Mouse (Mus musculus): ENCODE measurements around the gene Glt28d2. TPM values are rescaled to one million over a fixed set of nuclear protein-coding genes. Genes with fewer than 3 reads are reported as not detected.
A peak's percentile ranks its signal among the peaks of the same experiment; 100 is the strongest.
"Not testable (repeated sequence)": the region's sequence is repeated elsewhere in the genome, so short reads cannot be mapped to it uniquely, and the experiment has no call there.

The Glt28d2 gene
- 1 to 10 TPM; 4.9 to 6.8 TPM for total RNA-seq (2021)

- intact Hi-C loops (cut with DNase I): loop anchor here (2.0 to 5.0 kb wide), 2 partner anchors 27 to 60 kb away; no protein-coding TSS in a partner anchor
- DNase-seq: peak; percentile 86 to 88
Observed at GRCm38 (mm10) chr3:85887239-85887827, at the start of gene Glt28d2, which contains the start of gene Gm37240. Glt28d2 (minus strand) TSS chr3:85887516. Gm37240 (minus strand) TSS chr3:85887518.

GRCm38 (mm10) chr3:85933586-85933985 lies 46.3 kb upstream of the Glt28d2 start:
- DNase-seq: no peak
- intact Hi-C loops (cut with DNase I): no loop called here

GRCm38 (mm10) chr3:85931859-85932258 lies 44.5 kb upstream of the Glt28d2 start:
- intact Hi-C loops (cut with DNase I): no loop called here
- DNase-seq: no peak

GRCm38 (mm10) chr3:85930671-85931255 lies 43.4 kb upstream of the Glt28d2 start:
- no peak for DNase-seq

DNA sequence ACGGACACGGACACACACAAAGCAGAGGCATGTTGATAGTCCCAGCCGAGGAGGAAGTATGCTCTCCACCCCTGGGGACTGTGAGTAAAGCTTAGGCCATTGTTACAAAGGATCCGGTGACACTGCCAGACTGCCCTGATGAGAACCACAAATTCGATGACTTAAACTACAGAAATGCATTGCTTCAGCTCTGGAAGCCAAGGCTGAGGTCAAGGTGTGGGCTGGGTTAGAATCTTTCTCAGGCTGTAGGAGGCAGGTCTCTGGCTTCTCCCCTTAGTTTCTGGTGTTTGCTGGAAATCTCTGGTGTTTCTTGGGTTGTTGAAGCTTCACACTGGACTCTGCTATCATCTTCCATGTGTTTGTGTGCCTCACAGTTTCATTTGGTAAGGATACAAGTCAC lies 42.4 kb upstream of the Glt28d2 start:
- intact Hi-C loops (cut with DNase I): loop anchor here (5.0 kb wide), 1 partner anchor 1007 kb away; no protein-coding TSS in a partner anchor
- DNase-seq: peak; percentile 6 to 27

More at GRCm38 (mm10) chr3:85930671-85931255, 43.4 kb upstream of the Glt28d2 start:
- intact Hi-C loops (cut with DNase I): no loop called here

GRCm38 (mm10) chr3:85928140-85928611 lies 40.9 kb upstream of the Glt28d2 start:
- intact Hi-C loops (cut with DNase I): loop anchor here (5.0 kb wide), 1 partner anchor 1006 kb away; no protein-coding TSS in a partner anchor
- DNase-seq: peak; percentile 16 to 29

- DNase-seq: no peak
- intact Hi-C loops (cut with DNase I): loop anchor here (5.0 kb wide), 1 partner anchor 1005 kb away; no protein-coding TSS in a partner anchor
Observed at GRCm38 (mm10) chr3:85927296-85927695, 40.0 kb upstream of the Glt28d2 start.

DNA sequence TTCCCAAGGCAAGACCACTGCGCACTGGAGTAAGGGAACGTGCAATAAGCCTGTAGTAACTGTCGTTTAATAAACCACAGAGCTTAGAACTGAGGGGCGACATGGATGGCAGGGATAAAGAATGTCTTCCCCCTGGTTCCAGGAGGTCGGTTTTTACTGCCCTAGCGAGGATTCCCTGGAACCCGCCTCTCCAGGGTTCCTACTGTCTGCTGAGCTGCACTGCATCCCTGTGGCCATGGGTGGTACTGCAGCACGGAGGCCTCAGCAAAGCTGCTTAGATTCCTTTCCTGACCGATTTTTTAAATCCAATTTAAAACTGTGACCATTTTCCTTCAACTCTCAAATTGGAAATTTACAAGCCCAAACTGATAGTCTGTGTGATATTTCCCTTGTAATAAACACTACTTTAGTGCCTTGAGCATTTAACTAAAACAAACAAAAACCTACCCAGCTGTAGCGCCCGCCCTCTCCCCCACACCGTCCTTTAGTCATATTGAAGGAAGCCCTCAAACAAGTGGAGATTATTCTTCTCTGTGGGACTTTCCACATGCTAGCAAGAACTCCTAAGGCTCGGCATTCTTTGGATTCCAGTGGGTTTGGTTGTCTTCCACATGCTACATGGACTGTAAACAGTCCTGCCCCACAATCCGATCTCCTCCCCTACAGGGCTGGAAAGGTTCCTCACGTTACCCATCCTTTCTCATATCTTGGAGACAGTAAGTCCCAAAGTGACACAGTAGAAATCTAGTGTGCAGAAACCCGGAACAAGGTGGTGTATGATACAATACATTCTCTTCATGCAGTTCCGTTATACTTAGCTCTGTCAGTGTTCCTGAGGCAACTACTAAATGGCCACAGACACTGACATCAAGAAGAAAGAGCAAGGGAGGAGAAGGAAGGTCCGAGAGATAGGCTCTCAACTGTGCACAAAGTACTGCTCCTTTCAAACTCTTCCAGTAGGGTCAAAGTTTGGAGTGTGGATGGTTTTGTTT lies 36.9 kb upstream of the Glt28d2 start:
- intact Hi-C loops (cut with DNase I): loop anchor here (1.0 to 5.0 kb wide), 4 partner anchors 203 to 1012 kb away; partner anchors contain the start of gene Gatb
- DNase-seq: peak; percentile 84 to 90

DNA sequence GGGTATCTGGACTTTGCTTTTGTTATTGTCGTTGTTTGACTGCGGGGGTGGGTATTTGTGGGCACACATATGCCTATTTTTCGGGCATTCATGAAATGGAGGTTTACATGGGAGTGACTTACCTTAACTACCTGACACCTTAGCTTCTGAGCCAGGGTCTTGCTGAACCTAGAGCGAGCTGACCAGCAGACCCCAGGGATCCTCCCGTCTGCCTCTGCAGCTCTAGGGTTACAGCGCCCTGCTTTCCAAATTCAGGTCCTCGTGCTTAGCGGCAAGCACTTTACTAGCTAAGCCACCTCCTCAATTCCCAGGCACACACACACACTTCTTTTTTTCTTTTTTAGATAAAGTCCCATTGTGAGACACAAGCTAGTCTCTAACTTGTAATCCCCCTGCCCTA lies 36.0 kb upstream of the Glt28d2 start:
- no peak for DNase-seq
- intact Hi-C loops (cut with DNase I): loop anchor here (5.0 kb wide), 3 partner anchors 204 to 1011 kb away; partner anchors contain the start of gene Gatb

DNA sequence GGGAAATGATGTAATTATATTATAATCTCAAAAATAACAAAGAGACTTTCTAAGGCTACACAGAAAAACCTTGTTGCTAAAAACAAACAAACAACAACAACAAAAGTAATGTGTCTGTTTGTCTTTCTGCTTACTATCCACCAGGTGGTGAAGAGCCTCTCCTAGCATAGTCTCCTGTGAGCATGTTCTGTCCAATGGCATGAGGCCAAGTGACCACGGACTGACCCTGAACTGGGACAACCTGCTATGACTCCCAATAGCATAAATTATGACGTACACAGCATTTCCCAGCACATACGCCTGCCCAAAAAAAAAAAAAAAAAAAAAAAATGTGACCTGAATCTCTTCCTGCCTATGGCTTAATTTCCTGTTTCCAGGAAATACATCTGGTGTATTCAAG lies 35.0 kb upstream of the Glt28d2 start:
- intact Hi-C loops (cut with DNase I): loop anchor here (5.0 kb wide), 3 partner anchors 205 to 1010 kb away; partner anchors contain the start of gene Gatb
- DNase-seq: peak; percentile 51 to 65

- intact Hi-C loops (cut with DNase I): loop anchor here (5.0 kb wide), 3 partner anchors 207 to 1008 kb away; partner anchors contain the start of gene Gatb
Observed at GRCm38 (mm10) chr3:85920671-85921070, 33.4 kb upstream of the Glt28d2 start.

GRCm38 (mm10) chr3:85917600-85917999 lies 30.3 kb upstream of the Glt28d2 start:
- peak; percentile 55 to 67 for DNase-seq
- intact Hi-C loops (cut with DNase I): loop anchor here (1.0 kb wide), 1 partner anchor 210 kb away; no protein-coding TSS in a partner anchor

More at GRCm38 (mm10) chr3:85920671-85921070, 33.4 kb upstream of the Glt28d2 start:
- DNase-seq: not testable (repeated sequence)

DNA sequence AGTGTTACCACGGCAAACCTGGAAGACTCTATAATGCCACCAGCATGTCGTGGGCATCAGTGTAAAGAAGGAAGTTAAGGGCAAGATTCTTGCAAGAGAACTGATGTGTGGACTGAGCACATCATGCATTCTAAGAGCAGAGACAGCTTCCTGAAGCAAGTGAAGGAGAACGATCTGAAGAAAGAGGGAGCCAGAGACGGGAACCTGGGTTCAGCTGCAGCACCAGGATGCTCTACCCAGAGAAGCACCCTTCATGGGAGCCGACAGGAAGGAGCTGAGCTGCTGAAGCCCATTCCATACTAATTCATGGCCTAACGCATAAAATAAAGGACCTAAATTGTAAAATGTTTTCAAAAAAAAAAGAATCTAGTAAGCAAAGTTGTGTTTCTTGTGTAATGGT lies 27.5 kb upstream of the Glt28d2 start:
- intact Hi-C loops (cut with DNase I): no loop called here
- no peak for DNase-seq

- intact Hi-C loops (cut with DNase I): no loop called here
- DNase-seq: no peak
Observed at GRCm38 (mm10) chr3:85907136-85907535, 19.8 kb upstream of the Glt28d2 start.

DNA sequence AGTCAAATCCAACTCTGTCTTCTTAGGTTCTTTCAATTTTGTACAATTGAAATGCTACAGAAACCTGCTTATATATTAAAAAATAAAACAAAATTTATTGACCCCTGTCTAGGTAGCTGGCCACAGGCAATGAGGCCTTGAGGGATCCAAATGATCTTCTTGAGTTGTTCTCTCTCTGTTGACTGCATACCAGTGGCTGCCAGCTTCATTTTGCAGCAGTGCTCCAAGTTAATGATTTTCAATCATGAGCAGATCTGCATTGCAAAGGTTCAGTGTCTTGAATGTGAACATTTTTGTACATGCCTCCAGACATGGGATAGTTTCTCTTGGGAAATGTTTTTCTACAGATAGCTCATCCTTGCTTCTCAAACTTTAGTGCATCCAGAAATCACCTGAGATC lies 17.1 kb upstream of the Glt28d2 start:
- intact Hi-C loops (cut with DNase I): no loop called here
- DNase-seq: no peak

DNA sequence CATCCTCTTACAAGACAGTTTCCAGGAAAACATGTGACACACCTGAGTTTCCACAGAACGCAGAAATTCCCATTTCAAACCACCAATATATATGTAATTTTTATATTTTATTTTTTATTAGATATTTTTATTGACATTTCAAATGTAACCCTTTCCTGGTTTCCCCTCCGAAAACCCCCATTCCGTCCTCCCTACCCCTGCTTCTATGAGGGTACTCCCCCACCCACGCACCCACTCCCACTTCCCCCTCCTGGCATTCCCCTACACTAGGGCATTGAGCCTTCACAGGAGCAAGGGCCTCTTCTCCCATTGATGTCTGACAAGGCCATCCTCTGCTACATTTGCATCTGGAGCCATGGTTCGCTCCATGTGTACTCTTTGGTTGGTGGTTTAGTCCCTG lies 7.7 kb upstream of the Glt28d2 start:
- DNase-seq: no peak
- intact Hi-C loops (cut with DNase I): no loop called here

GRCm38 (mm10) chr3:85891571-85891970 lies 4.3 kb upstream of the Glt28d2 start:
- intact Hi-C loops (cut with DNase I): no loop called here
- no peak for DNase-seq

- peak; percentile 44 to 48 for DNase-seq
- intact Hi-C loops (cut with DNase I): loop anchor here (5.0 kb wide), 1 partner anchor 61 kb away; no protein-coding TSS in a partner anchor
Observed at GRCm38 (mm10) chr3:85888221-85888671, 930 bp upstream of the Glt28d2 start.

DNA sequence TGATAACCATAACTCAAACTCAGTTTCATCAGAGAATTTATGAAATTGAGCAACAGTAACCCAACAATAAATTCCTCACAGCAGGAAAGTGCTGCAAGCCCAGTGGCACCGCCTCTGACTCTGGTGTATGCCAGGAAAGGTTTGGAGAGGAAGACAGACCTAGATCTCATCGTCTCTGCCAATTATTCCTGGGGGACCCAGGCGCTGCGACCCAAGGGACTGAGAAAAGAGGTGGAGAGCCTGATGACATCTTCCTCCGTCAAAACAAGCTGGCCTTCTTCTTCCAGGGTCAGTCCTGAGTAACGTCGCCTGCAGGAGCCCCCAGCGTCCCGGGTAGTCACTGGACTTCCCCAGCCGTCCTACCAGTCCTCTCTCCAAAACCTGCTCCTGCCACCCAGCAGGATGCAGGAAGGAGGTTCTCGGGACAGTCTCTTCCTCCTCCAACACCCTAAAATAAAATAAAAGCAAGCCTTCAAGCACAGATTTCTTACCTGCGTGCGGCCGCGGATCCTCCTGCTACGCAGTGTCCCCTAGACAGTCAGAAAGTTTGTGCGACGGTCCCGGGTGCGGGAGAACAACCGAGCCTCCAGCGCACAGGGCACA lies 579 bp downstream of the Glt28d2 start:
- intact Hi-C loops (cut with DNase I): loop anchor here (2.0 to 5.0 kb wide), 2 partner anchors 26 to 59 kb away; no protein-coding TSS in a partner anchor
- DNase-seq: peak; percentile 45 to 51
